Mouse (Mus musculus): ENCODE data around the gene Usp53.

Gene Usp53

DNA sequence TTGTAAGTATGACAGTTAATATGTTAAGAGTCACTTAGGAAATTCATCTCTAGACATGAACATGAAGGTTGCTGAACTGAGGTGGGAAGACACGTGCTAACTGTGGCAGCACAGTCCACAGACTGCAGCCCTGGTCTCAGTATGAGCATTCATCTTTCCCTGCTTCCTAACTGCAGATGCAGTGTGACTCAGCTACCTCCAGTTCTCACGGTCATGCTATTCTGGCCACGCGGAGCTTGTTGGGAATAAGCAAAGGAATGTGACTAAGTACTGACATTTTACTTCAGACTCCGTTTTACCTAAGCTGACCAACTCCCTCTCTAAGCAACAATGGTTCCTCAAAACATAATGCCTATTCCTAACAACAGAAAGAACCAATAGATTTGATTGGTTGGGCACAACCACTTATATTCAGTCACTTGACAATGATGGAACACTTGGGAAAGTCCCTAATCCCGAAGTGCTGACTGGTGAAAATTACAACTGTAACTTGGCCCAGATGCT, 40.9 kb downstream of the Usp53 start:
- DNase-seq (ENCODE audit: low read depth, low spot score): no peak

GRCm38 (mm10) chr3:122939215-122939614, 45.1 kb downstream of the Usp53 start:
- no peak for DNase-seq (ENCODE audit: low read depth, low spot score)

GRCm38 (mm10) chr3:122937176-122937575, 47.1 kb downstream of the Usp53 start:
- peak; percentile 64 for DNase-seq (ENCODE audit: low read depth, low spot score)

DNA sequence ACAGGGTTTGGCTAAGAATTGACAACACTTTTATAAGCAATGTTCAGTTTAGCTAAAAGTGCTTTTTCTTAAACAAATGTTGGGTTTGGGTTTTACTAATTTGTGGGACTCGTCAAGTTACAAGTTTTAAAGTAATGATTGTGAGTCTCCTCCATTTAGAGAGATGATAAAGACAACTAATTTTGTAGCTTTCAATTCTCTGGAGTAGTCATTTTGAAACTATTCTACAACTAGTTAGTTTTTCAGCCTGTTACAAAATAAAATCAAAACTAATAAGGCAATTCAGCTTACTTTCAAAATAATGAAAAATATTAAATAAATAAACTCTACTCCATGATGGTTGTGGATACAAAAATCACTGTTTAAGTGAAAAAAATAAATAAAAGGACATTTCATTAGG, 51.8 kb downstream of the Usp53 start:
- DNase-seq (ENCODE audit: low read depth, low spot score): no peak

GRCm38 (mm10) chr3:122929723-122930122, 54.6 kb downstream of the Usp53 start:
- no peak for DNase-seq (ENCODE audit: low read depth, low spot score)

DNA sequence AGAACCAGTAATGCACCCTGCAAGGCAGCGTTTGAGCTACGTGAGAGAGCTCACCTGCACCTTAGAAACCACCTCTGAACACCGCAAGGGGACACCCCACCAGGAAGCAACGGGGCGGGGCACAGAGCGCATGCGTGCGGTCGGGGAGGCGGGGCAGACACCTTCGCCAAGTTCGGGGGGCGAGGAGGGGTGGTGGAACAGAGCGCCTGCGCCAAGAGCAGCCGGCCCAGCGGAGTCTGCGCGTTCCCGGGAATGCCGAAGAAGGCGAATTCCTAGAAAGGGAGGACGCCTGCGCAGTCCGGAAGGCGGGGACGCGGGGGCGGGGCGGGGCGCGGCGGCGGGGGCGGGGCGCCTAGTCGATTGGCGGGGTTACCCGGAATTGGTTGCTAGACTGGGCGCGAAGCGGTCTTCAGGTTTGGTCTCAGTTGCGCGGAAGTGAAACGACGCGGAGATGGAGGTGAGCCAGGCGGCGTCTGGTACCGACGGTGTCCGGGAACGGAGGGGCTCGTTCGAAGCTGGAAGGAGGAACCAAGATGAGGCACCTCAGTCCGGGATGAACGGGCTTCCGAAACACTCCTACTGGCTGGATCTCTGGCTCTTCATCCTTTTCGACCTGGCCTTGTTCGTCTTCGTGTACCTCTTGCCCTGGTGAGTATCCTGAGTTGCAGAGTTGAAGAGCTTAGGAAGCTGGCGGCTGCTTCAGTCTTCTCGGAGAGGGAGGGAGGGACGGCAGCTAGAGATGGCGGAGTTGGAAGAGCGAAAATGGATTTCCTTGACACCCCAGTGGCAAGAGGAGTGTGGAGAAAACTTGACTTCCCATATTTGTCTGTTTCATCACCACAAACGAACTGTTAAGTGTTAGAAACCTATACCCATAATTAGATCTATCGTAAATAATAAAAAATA, 60.0 kb downstream of the Usp53 start, which contains the start of gene 1810037I17Rik:
1810037I17Rik (plus strand) TSS at position 195 of the 906 bp plus-strand sequence.
- DNase-seq (ENCODE audit: low read depth, low spot score): peak; percentile 96

DNA sequence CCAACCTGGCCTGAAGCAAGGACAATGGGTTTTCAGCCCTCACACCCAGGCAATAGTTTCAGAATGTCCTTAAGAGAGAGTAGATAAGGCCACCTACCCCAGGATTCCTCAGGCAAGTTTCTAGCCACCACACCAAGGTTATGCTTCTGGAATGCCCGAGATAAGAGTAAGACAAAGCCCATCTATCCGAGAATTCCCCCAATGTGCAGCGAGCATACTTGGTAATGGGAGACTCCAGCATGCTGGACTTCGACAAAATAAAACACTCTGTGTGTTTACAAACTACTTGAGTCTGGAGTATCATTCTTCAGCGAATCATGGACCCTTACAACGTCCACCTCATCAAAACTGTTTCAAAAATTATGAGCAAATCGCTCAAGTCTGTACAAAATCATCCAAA, 61.2 kb downstream of the Usp53 start:
- no peak for DNase-seq (ENCODE audit: low read depth, low spot score)

- DNase-seq (ENCODE audit: low read depth, low spot score): no peak
These were observed 62.4 kb downstream of the Usp53 start for GRCm38 (mm10) chr3:122921676-122922527.

- DNase-seq (ENCODE audit: low read depth, low spot score): no peak
These were observed 63.5 kb downstream of the Usp53 start for GRCm38 (mm10) chr3:122920572-122921435.

- no peak for DNase-seq (ENCODE audit: low read depth, low spot score)
These were observed 65.0 kb downstream of the Usp53 start, which contains the start of gene Gm10959 for GRCm38 (mm10) chr3:122919260-122919659. Gene Gm10959 (minus strand): TSS chr3:122919360.

DNA sequence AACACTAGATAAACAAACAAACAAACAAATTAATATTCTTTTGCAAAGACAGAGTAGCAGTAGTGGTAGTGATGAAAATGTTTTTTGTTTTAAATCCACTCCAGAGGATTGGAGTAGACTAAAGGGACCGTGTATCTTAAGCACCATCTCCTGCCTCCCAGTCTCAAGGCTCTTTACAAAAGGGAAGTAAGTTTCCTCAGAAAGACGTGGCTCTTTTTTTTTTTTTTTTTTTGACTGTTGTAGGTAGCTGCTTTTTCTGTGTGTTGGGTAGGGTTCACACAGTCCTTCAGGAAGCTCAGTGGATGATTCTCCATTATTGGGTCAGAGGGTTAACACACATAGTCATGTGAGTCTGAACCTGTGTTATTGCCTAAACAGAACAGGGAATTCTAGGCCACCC, 65.6 kb downstream of the Usp53 start:
- no peak for DNase-seq (ENCODE audit: low read depth, low spot score)

- DNase-seq (ENCODE audit: low read depth, low spot score): no peak
These were observed 68.1 kb downstream of the Usp53 start for GRCm38 (mm10) chr3:122916191-122916680.

DNA sequence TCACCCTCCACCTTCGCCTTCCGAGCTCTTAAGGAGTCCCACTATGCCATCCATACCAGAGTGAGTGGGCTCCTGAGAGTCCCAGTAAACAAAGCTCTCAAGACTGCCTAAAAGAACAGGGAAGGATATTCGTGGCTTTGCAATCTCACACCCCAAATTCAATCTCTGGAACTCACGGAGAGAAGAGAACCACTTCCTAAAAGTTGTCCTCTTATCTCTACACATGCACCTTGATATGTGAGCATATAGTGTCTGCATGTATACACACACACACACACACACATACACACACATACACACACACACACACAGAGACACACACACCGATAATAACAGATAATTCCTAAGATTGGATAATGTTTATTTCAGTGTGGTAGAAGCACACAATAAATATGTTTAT, 68.8 kb downstream of the Usp53 start:
- no peak for DNase-seq (ENCODE audit: low read depth, low spot score)

GRCm38 (mm10) chr3:122907841-122908240, 76.5 kb downstream of the Usp53 start:
- DNase-seq (ENCODE audit: low read depth, low spot score): no peak

GRCm38 (mm10) chr3:122903746-122904433, 80.4 kb downstream of the Usp53 start:
- peak; percentile 64 for DNase-seq (ENCODE audit: low read depth, low spot score)

GRCm38 (mm10) chr3:122898254-122898653, 86.1 kb downstream of the Usp53 start:
- no peak for DNase-seq (ENCODE audit: low read depth, low spot score)

DNA sequence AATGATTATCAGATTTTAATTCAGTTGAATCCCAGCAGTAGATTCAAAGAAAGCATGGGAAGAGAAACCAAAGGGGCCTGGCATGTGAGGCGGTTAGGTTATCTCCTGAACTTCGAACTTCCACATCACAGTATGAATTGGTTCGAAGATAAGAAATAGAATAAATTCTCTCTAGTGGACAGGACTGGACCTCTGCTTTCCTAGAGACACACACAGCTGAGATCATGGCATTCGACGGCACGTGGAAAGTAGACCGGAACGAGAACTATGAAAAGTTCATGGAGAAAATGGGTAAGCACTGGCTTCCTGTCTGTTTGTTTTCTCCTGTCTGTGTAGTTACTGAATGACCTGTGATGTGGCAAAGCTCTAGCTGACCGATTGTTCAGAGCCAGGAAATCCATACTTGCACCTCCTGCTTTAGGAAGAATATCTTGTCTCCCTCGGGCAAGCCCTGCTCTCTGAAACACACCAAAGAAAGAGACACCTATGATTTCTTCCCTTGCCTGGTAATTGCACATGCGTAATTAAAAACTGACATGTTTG, 89.0 kb downstream of the Usp53 start:
- no peak for DNase-seq (ENCODE audit: low read depth, low spot score)

GRCm38 (mm10) chr3:122894772-122895171, 89.5 kb downstream of the Usp53 start, which contains the start of gene Fabp2:
Gene Fabp2 (plus strand): TSS chr3:122895072.
- DNase-seq (ENCODE audit: low read depth, low spot score): no peak

DNA sequence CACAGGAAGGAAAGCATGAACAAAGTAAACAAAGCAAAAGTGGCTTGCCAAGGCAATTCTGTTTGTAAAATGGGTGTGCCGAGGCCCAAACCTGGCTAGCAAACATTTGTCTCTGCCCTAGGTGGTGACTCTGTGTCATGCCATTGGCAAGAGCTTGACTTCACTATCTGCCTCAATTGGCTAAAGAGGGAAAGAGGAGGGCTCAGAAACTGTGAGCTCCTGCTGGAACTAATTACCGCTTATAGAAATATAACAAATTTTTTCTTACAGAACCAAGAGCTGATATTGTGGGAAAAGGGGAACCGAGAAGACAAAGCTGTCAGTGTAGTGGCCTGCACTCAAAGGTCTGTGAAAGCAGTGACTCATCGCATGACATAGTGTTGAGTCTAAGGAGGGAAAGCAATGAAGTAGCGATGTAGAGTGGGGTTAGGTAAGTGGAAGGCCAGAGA, 95.9 kb downstream of the Usp53 start:
- no peak for DNase-seq (ENCODE audit: low read depth, low spot score)

All from R1 (cell line).